Mouse (Mus musculus) left cerebral cortex, adult 2 months (tissue): ENCODE measurements around the gene Fzr1. TPM values are rescaled to one million over a fixed set of nuclear protein-coding genes. Genes with fewer than 3 reads are reported as not detected.

Experiments
- DNase-seq, 2 experiments: peaks; one replicate each; pipeline ENCODE4 v3.0.0; 2021 to 2022; ENCODE audit warnings: low spot score in 2 of 2, mixed read lengths in 1 of 2; ENCODE audit errors: extremely low spot score in 1 of 2
- H3K27ac ChIP-seq: fragments of 200-600 bp; 2 replicates; pipeline ENCODE4 v1.8.1; 2022
- H3K4me3 ChIP-seq: fragments of 200-600 bp; 2 replicates; pipeline ENCODE4 v1.8.1; 2022
- CTCF ChIP-seq: fragments of 200-600 bp; IDR thresholded peaks from 2 replicates; pipeline ENCODE4 v1.8.1; 2022; ENCODE audit warnings: antibody characterized with exemption, mild to moderate bottlenecking, moderate library complexity
- intact Hi-C: fragments of 180-260 bp; cut with DNase I; formaldehyde crosslinking; loops from one replicate; pipeline ENCODE4 v1.15.1; 2025
- total RNA-seq, 2 experiments: library from RNA; stranded (reverse); gene quantifications; 2 replicates each; pipeline ENCODE4 v1.2.3; 2021

The Fzr1 gene
- total RNA-seq, 2 experiments from 2014 or later, result 69.1 to 70.6 TPM

DNA sequence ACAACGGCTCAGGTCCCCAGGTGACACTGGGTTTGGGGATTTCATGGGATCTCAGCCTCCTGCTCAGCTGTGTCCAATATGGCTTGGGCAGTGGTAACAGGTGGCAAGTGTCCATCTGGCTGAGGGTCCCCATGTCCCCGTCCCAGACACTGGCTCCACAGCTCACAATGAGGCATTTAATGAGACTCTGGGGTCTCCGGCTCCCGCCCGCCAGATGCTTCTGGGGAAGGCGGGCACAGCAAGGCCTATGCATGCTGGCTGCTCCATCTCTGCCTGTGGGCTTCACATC lies 11.2 kb downstream of the Fzr1 start:
- H3K4me3 ChIP-seq, result no peak overlapping the region
- intact Hi-C loops, result no loop called here
- TF ChIP-seq CTCF, result no peak
- H3K27ac ChIP-seq, result no peak overlapping the region
- DNase-seq, result no peak

- H3K27ac ChIP-seq, result no peak overlapping the region
- intact Hi-C loops, result no loop called here
- no peak overlapping the region for H3K4me3 ChIP-seq
- no peak for TF ChIP-seq CTCF
- no peak for DNase-seq
Observed at GRCm38 (mm10) chr10:81366477-81367206, 11.7 kb downstream of the Fzr1 start.

- DNase-seq, result no peak
- TF ChIP-seq CTCF, result no peak
- intact Hi-C loops, result no loop called here
- Histone ChIP-seq H3K27ac (peak within 1 kb of the TSS; percentile 45), H3K4me3 (no peak within 1 kb of the TSS)
Observed at GRCm38 (mm10) chr10:81365672-81366476, 12.4 kb downstream of the Fzr1 start, which contains the start of gene 4930404N11Rik. 4930404N11Rik (minus strand) TSS chr10:81365816.

- Histone ChIP-seq H3K27ac (peak overlapping the region; percentile 45), H3K4me3 (no peak overlapping the region)
- TF ChIP-seq CTCF, result no peak
- intact Hi-C loops, result no loop called here
- no peak for DNase-seq
Observed at GRCm38 (mm10) chr10:81365073-81365472, 13.2 kb downstream of the Fzr1 start.

DNA sequence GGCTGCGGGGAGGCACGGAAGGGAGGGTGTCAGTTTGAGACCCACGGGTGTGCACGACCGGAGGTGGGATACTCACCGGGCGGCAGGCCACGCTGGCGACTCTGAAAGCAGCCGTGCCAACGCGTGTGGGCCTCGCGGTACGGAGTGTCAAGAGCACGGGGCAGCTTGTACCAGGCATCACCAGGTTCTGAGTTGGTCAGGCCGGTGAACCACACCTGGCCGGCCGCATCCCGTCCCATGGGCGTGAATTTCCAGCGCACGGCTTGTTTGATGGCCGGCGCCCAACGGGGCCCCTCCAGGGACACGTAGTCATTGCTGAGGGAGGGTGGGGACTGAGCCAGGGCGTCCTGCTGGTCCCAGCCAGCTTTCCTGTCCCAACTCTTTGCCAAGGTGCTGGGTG lies 13.7 kb downstream of the Fzr1 start:
- intact Hi-C loops, result no loop called here
- Histone ChIP-seq H3K27ac (peak overlapping the region; percentile 45), H3K4me3 (no peak overlapping the region)
- no peak for DNase-seq
- TF ChIP-seq CTCF, result no peak

DNA sequence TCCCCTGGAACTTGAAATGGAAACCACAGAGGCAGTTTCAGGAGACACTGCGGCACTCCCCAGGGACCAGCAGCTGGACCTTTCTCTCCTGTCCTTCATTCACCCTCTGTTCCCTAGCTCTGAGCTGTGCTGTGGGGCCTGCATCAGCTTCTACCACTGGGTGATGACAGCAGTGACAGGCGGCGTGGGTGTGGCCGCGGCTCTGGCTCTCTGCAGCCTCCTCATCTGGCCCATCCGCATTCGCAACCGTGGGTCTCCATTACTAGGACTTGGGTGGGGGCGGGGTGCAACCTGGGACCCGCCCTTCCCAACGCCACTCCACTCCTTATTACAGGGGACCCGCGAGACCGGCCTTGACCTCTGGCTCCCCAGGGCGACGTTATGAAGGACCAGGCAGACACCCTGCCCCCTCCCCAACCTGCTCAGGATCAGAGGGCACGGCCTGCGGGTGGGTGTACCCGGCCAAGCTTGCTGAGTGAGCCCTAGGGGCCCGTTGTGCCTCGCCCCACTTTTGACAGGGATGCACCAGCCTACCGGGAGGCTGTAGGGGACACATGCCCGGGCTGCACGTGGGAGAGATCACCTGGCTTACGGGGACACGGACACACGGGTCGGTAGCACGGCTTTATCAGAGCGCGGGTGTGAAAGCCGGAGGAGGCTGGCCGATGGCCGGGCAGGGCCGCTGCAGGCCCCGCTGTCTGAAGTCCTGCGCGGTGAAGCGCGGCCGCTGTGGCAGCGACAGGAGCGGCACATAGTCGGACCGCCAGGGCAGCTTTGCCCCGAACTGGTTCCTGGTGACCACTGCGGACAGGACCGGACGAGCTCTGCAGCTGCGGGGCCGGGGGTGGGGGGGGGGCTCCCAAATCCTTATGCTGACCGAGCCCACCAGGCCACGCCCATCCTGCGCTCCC lies 14.6 kb downstream of the Fzr1 start:
- TF ChIP-seq CTCF, result no peak
- Histone ChIP-seq H3K27ac (no peak overlapping the region), H3K4me3 (no peak overlapping the region)
- intact Hi-C loops, result no loop called here
- no peak for DNase-seq

- TF ChIP-seq CTCF, result no peak
- no peak for DNase-seq
- H3K27ac ChIP-seq, result no peak overlapping the region
- intact Hi-C loops, result no loop called here
- H3K4me3 ChIP-seq, result no peak overlapping the region
Observed at GRCm38 (mm10) chr10:81362336-81362949, 15.9 kb downstream of the Fzr1 start.

- Histone ChIP-seq H3K27ac (no peak overlapping the region), H3K4me3 (no peak overlapping the region)
- DNase-seq, result no peak
- intact Hi-C loops, result no loop called here
- no peak for TF ChIP-seq CTCF
Observed at GRCm38 (mm10) chr10:81360721-81361120, 17.6 kb downstream of the Fzr1 start.

- TF ChIP-seq CTCF, result no peak
- DNase-seq, result no peak
- Histone ChIP-seq H3K4me3 (peak overlapping the region; percentile 91), H3K27ac (no peak overlapping the region)
- intact Hi-C loops, result no loop called here
Observed at GRCm38 (mm10) chr10:81358841-81359240, 19.5 kb downstream of the Fzr1 start.

DNA sequence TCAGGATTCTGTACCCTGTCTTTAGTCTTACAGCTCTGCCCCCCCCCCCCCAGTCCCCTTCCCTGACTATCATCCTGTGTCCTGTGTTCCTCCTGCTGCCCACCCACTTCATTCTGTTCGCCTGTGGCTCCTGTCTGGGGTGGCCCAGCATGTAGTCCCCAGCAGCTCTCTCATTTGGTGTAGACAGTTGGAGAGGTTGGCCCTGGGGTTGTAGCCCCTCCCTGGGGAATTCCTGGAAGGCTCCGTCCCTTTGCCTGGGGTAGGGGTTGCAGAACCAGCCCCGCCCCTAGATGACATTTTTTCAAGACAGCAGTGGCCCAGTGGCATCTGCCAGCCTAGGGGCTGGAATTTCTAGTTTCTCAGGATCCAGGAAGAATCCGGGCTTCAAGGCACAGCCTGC lies 20.1 kb downstream of the Fzr1 start:
- DNase-seq, result no peak
- intact Hi-C loops, result no loop called here
- Histone ChIP-seq H3K4me3 (peak overlapping the region; percentile 91), H3K27ac (no peak overlapping the region)
- no peak for TF ChIP-seq CTCF

DNA sequence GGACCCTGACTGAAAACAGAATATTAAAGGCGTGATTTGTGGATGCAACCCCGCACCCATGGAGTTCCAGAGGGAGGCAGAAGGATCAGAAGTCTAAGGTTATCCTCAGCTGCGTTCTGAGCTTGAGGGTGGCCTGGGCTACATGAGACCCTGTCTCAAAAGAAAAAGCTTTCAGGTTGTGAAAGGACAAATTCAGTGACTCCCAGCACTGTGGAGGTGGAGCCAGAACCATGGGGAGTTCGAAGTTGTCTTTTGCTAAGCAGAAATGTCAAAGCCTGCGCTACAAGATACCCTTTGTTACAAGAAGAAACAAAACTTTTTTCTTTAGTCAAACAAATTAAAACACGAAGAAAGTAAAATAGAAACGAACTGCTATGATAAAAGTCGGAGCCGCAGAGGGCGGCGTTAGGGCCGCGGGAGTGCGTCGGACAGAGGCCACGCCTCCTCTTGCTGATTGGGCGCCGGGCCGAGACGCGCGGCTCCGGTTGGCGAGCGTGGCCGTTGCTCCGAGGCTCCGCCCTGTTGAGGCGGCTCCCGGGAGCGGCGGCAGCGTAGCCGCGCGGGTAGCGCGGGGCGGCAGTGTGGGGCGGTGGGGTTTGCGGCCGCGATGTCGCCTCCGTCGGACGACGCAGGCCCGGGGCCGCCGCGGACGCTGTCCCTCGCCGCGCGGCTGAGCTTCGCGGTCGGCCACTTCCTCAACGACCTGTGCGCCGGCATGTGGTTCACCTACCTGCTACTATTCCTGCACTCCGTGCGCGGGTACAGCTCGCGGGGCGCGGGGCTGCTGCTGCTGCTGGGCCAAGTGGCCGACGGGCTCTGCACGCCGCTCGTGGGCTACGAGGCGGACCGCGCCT lies 21.1 kb downstream of the Fzr1 start, which contains the start of gene Mfsd12:
Mfsd12 (plus strand) TSS at position 501 of the 854 bp plus-strand sequence.
- intact Hi-C loops, result no loop called here
- peak; percentile 90 for DNase-seq
- Histone ChIP-seq H3K4me3 (peak within 1 kb of the TSS; percentile 91), H3K27ac (peak within 1 kb of the TSS; percentile 71)
- TF ChIP-seq CTCF, result no peak
